Mouse (Mus musculus) E14TG2a.4 (cell line): ENCODE data around the gene Sept3.

Experiments
- CTCF ChIP-seq: conservative IDR thresholded peaks from 2 replicates; pipeline ENCODE4 v1.5.1; 2014; ENCODE audit warnings: low read length
- POU5F1 ChIP-seq: IDR thresholded peaks from 2 replicates; pipeline ENCODE4 v1.6.1; 2014; ENCODE audit warnings: low read length, borderline replicate concordance

- TF ChIP-seq CTCF: peak; percentile 98
- TF ChIP-seq POU5F1: no peak
Observed at GRCm38 (mm10) chr15:82266356-82266755, 8.3 kb upstream of the Sept3 start.
